Mouse (Mus musculus) right cerebral cortex, adult 18-20 months (tissue): ENCODE measurements around the gene Gm19426.

Experiments used
- DNase-seq: peaks from one replicate; pipeline ENCODE4 v3.0.0; 2022; ENCODE audit warnings: mixed read lengths

Gm19426 gene

GRCm38 (mm10) chr2:84716423-84717355 is 26.8 kb downstream of the Gm19426 start:
- no peak for DNase-seq

- peak; percentile 93 for DNase-seq
Measured at GRCm38 (mm10) chr2:84715562-84716361, 27.7 kb downstream of the Gm19426 start.

- peak; percentile 98 for DNase-seq
Measured at GRCm38 (mm10) chr2:84714811-84715561, 28.5 kb downstream of the Gm19426 start, which contains the start of gene Zdhhc5. TSS of gene Zdhhc5 (minus strand) at chr2:84715180.

GRCm38 (mm10) chr2:84714422-84714810 is 29.0 kb downstream of the Gm19426 start:
- DNase-seq: no peak

- DNase-seq: no peak
Measured at GRCm38 (mm10) chr2:84711898-84712297, 31.6 kb downstream of the Gm19426 start.

- no peak for DNase-seq
Measured at GRCm38 (mm10) chr2:84707523-84707922, 35.9 kb downstream of the Gm19426 start.

- no peak for DNase-seq
Measured at GRCm38 (mm10) chr2:84705295-84705694, 38.2 kb downstream of the Gm19426 start.

- no peak for DNase-seq
Measured at GRCm38 (mm10) chr2:84704329-84704728, 39.1 kb downstream of the Gm19426 start.

- DNase-seq: no peak
Measured at GRCm38 (mm10) chr2:84703497-84703896, 40.0 kb downstream of the Gm19426 start.

- DNase-seq: no peak
Measured at GRCm38 (mm10) chr2:84695007-84695695, 48.3 kb downstream of the Gm19426 start.
